Mouse (Mus musculus) ES-E14 (cell line): ENCODE results near the gene Tmem151a. TPM values are rescaled to one million over a fixed set of nuclear protein-coding genes. Genes with fewer than 3 reads are reported as not detected.

Source experiments
- DNase-seq: peaks from one replicate; pipeline ENCODE4 v3.0.0-alpha.2; 2013; ENCODE audit warnings: low read depth, low spot score
- H3K27ac ChIP-seq: 2 replicates; pipeline ENCODE4 v1.5.1; 2012; ENCODE audit warnings: low read depth, mild to moderate bottlenecking, low read length, moderate library complexity, mixed read lengths; ENCODE audit not compliant: poor library complexity, insufficient read depth, severe bottlenecking
- H3K36me3 ChIP-seq: 2 replicates; pipeline ENCODE4 v1.6.1; 2012; ENCODE audit warnings: mild to moderate bottlenecking, low read length, moderate library complexity, mixed read lengths; ENCODE audit not compliant: control insufficient read depth, poor library complexity, insufficient read depth, severe bottlenecking
- H3K4me1 ChIP-seq, 2 experiments: fragments of 150-350 bp in 1 of 2; sonication (generic) in 1 of 2; 2 replicates each; pipeline ENCODE4 v1.6.1; 2012; ENCODE audit warnings: low read length in 2 of 2, mild to moderate bottlenecking in 1 of 2, mixed read lengths in 1 of 2; ENCODE audit not compliant: control insufficient read depth in 2 of 2, insufficient read depth in 2 of 2, poor library complexity in 1 of 2
- H3K4me3 ChIP-seq, 2 experiments: fragments of 150-350 bp in 1 of 2; sonication (generic) in 1 of 2; 2 replicates each; pipeline ENCODE4 v1.5.1; 2012; ENCODE audit warnings: low read length in 2 of 2, low read depth in 1 of 2, mild to moderate bottlenecking in 1 of 2, mixed read lengths in 1 of 2; ENCODE audit not compliant: insufficient read depth in 1 of 2, poor library complexity in 1 of 2, severe bottlenecking in 1 of 2
- H3K9ac ChIP-seq: 2 replicates; pipeline ENCODE4 v1.6.1; 2012; ENCODE audit warnings: low read depth, mild to moderate bottlenecking, low read length, mixed read lengths; ENCODE audit not compliant: poor library complexity, insufficient read depth, severe bottlenecking
- H3K9me3 ChIP-seq: fragments of 150-350 bp; sonication (generic); 2 replicates; pipeline ENCODE4 v1.6.1; 2012; ENCODE audit warnings: low read depth, mild to moderate bottlenecking, low read length; ENCODE audit not compliant: control insufficient read depth, insufficient read depth
- CHD2 ChIP-seq: IDR thresholded peaks from 2 replicates; pipeline ENCODE4 v1.6.1; 2014; ENCODE audit warnings: mild to moderate bottlenecking, low read depth, low read length, inconsistent platforms
- HCFC1 ChIP-seq: IDR thresholded peaks from 2 replicates; pipeline ENCODE4 v1.6.1; 2012; ENCODE audit warnings: low read length, inconsistent platforms, borderline replicate concordance; ENCODE audit not compliant: insufficient read depth
- MAFK ChIP-seq: IDR thresholded peaks from 2 replicates; pipeline ENCODE4 v1.6.1; 2014; ENCODE audit warnings: mild to moderate bottlenecking, low read depth, low read length, inconsistent platforms; ENCODE audit not compliant: insufficient read depth
- ZC3H11A ChIP-seq: IDR thresholded peaks from 2 replicates; pipeline ENCODE4 v1.6.1; 2012; ENCODE audit warnings: low read depth, mild to moderate bottlenecking, inconsistent platforms, low read length, borderline replicate concordance
- ZNF384 ChIP-seq: IDR thresholded peaks from 2 replicates; pipeline ENCODE4 v1.6.1; 2012; ENCODE audit warnings: low read depth, low read length, inconsistent platforms
- in situ Hi-C, 2 experiments: fragments of 600-800 bp; cut with MboI; formaldehyde crosslinking; loops; one replicate each; pipeline ENCODE4 v1.15.1; 2025; ENCODE audit warnings: low sequenced_read_pairs in 2 of 2, inconsistent platforms in 1 of 2; ENCODE audit not compliant: unreplicated experiment in 2 of 2
- total RNA-seq: library from RNA; depleted of rRNA; stranded (reverse); fragments of 300-350 nt; gene quantifications from 2 replicates; pipeline ENCODE4 v1.2.3, GENCODE M21; 2012; rRNA removed

Tmem151a gene
- total RNA-seq, 1 experiment = 0.89 TPM

- H3K27ac ChIP-seq = no peak overlapping the region
- no peaks in the 10 kb centered on the region for H3K9me3 ChIP-seq
- no peak overlapping the region for H3K4me3 ChIP-seq
- in situ Hi-C loops = no loop called here
- H3K4me1 ChIP-seq = peaks cover 0 to 2% of the 10 kb centered on the region in 2 experiments; a peak in 1 of 4 replicates
- H3K36me3 ChIP-seq = peaks cover 37% of the 10 kb centered on the region
- H3K9ac ChIP-seq = no peak overlapping the region
- TF ChIP-seq ZC3H11A (no peak), HCFC1 (no peak), ZNF384 (no peak), MAFK (no peak), CHD2 (no peak)
- no peak for DNase-seq
Measured at GRCm38 (mm10) chr19:5032686-5033085, 52.6 kb downstream of the Tmem151a start.

GRCm38 (mm10) chr19:5026111-5026510, 59.2 kb downstream of the Tmem151a start:
- Histone ChIP-seq H3K4me3 (no peak overlapping the region), H3K36me3 (peaks cover 46% of the 10 kb centered on the region), H3K4me1 (peaks cover 3 to 5% of the 10 kb centered on the region in 2 experiments; a peak in 2 of 4 replicates), H3K27ac (no peak overlapping the region), H3K9ac (no peak overlapping the region; the same call in 1 of the 2 replicates), H3K9me3 (no peaks in the 10 kb centered on the region)
- DNase-seq = no peak
- no peak for TF ChIP-seq MAFK
- no peak for TF ChIP-seq HCFC1
- TF ChIP-seq ZC3H11A = no peak
- no peak for TF ChIP-seq CHD2
- TF ChIP-seq ZNF384 = no peak
- in situ Hi-C loops = no loop called here

- Histone ChIP-seq H3K27ac (peak within 1 kb of the TSS; percentile 68; the same call in 1 of the 2 replicates), H3K4me1 (peaks cover 3 to 6% of the 10 kb centered on the region in 2 experiments; a peak in 2 of 4 replicates), H3K36me3 (peaks cover 27% of the 10 kb centered on the region), H3K4me3 (peak within 1 kb of the TSS; percentile 80 to 85), H3K9me3 (no peaks in the 10 kb centered on the region), H3K9ac (peak within 1 kb of the TSS; percentile 88)
- in situ Hi-C loops = no loop called here
- TF ChIP-seq ZNF384 (no peak), ZC3H11A (no peak), HCFC1 (peak; percentile 100), CHD2 (peak; percentile 27; the same call in 1 of the 2 replicates), MAFK (no peak)
- peak; percentile 96 for DNase-seq
Measured at GRCm38 (mm10) chr19:5023621-5024479, 61.5 kb downstream of the Tmem151a start, which contains the start of gene Slc29a2. TSS of gene Slc29a2 (plus strand) at chr19:5023860.

- DNase-seq = no peak
- Histone ChIP-seq H3K36me3 (peaks cover 7% of the 10 kb centered on the region; the same call in 1 of the 2 replicates), H3K9me3 (no peaks in the 10 kb centered on the region), H3K27ac (no peak overlapping the region), H3K9ac (no peak overlapping the region), H3K4me1 (peaks cover 6 to 10% of the 10 kb centered on the region in 2 experiments), H3K4me3 (no peak overlapping the region)
- TF ChIP-seq ZNF384 = no peak
- no peak for TF ChIP-seq ZC3H11A
- no peak for TF ChIP-seq HCFC1
- TF ChIP-seq CHD2 = no peak
- no peak for TF ChIP-seq MAFK
- in situ Hi-C loops = no loop called here
Measured at GRCm38 (mm10) chr19:5021416-5021815, 63.9 kb downstream of the Tmem151a start.

Other genes starting within 250 kb of the Tmem151a start
- 49.9 and 53.0 TPM in 2 replicates for gene Ccs, start 246.2 kb downstream of the Tmem151a start, total RNA-seq
- 0.13 and 0.16 TPM in 2 replicates for gene Ccdc87, start 246.2 kb downstream of the Tmem151a start, total RNA-seq
- 59.2 and 98.6 TPM in 2 replicates for gene Ctsf, start 230.4 kb downstream of the Tmem151a start, total RNA-seq
- gene Actn3, start 207.6 kb downstream of the Tmem151a start, total RNA-seq = 48.4 and 91.8 TPM in 2 replicates
- gene Zdhhc24, start 206.9 kb downstream of the Tmem151a start, total RNA-seq = 12.4 and 15.7 TPM in 2 replicates
- 5.4 and 6.8 TPM in 2 replicates for gene Bbs1, start 178.9 kb downstream of the Tmem151a start, total RNA-seq
- 126 and 143 TPM in 2 replicates for gene Dpp3, start 157.2 kb downstream of the Tmem151a start, total RNA-seq
- 0.76 and 2.1 TPM in 2 replicates for gene Peli3, start 142.4 kb downstream of the Tmem151a start, total RNA-seq
- gene Mrpl11, start 123.4 kb downstream of the Tmem151a start, total RNA-seq = 79.8 and 102 TPM in 2 replicates
- 0.05 and 0.09 TPM in 2 replicates for gene Npas4, start 95.2 kb downstream of the Tmem151a start, total RNA-seq
- gene Slc29a2, start 61.7 kb downstream of the Tmem151a start, total RNA-seq = 21.0 and 33.4 TPM in 2 replicates
- gene B4gat1, start 46.7 kb downstream of the Tmem151a start, total RNA-seq = 14.1 and 27.2 TPM in 2 replicates
- gene AC124502.3, start 46.6 kb downstream of the Tmem151a start, total RNA-seq = 3.2 and 4.3 TPM in 2 replicates
- 18.6 and 24.1 TPM in 2 replicates for gene Brms1, start 44.2 kb downstream of the Tmem151a start, total RNA-seq
- gene Rin1, start 35.0 kb downstream of the Tmem151a start, total RNA-seq = 9.0 and 16.5 TPM in 2 replicates
- gene Cd248, start 17.5 kb downstream of the Tmem151a start, total RNA-seq = 4.5 and 9.0 TPM in 2 replicates
- gene Yif1a, start 3.0 kb upstream of the Tmem151a start, total RNA-seq = 84.4 and 110 TPM in 2 replicates
- gene Cnih2, start 13.0 kb upstream of the Tmem151a start, total RNA-seq = 2.5 and 3.7 TPM in 2 replicates
- gene Rab1b, start 21.5 kb upstream of the Tmem151a start, total RNA-seq = 78.5 and 96.9 TPM in 2 replicates
- gene Klc2, start 33.0 kb upstream of the Tmem151a start, total RNA-seq = 14.7 and 22.9 TPM in 2 replicates
- gene Pacs1, start 187.6 kb upstream of the Tmem151a start, total RNA-seq = 5.4 and 7.2 TPM in 2 replicates
- gene Sf3b2, start 209.9 kb upstream of the Tmem151a start, total RNA-seq = 165 and 175 TPM in 2 replicates
- gene Gal3st3, start 212.8 kb upstream of the Tmem151a start, total RNA-seq = 2.1 and 3.2 TPM in 2 replicates